Mouse (Mus musculus) midbrain, embryonic 14.5 days (tissue): ENCODE data around the gene Pqlc3. TPM values are rescaled to one million over a fixed set of nuclear protein-coding genes. Genes with fewer than 3 reads are reported as not detected.
"Not testable (repeated sequence)": the region's sequence is repeated elsewhere in the genome, so short reads cannot be mapped to it uniquely, and the experiment has no call there.

Source experiments
- ATAC-seq: fragments of 200-750 bp; cut with Nextera tagmentation; 2 replicates; pipeline ENCODE4 v1.8.0; 2017; ENCODE audit warnings: moderate number of reproducible peaks, moderate library complexity; ENCODE audit not compliant: low FRiP score, low TSS enrichment
- DNase-seq: peaks from one replicate; pipeline ENCODE4 v3.0.0-alpha.2; 2015
- H3K27ac ChIP-seq: fragments of 300-500 bp; sonication (generic); replicated peaks from 2 replicates; pipeline ENCODE4 v1.5.1; 2014; ENCODE audit warnings: mild to moderate bottlenecking, low read depth, low read length, moderate library complexity
- H3K27me3 ChIP-seq: fragments of 300-500 bp; sonication (generic); 2 replicates; pipeline ENCODE4 v1.6.1; 2014; ENCODE audit warnings: low read length, control low read depth, mixed read lengths; ENCODE audit not compliant: control insufficient read depth, insufficient read depth
- H3K36me3 ChIP-seq: fragments of 300-500 bp; sonication (generic); 2 replicates; pipeline ENCODE4 v1.6.1; 2014; ENCODE audit warnings: low read length, control low read depth; ENCODE audit not compliant: control insufficient read depth, insufficient read depth
- H3K4me1 ChIP-seq: fragments of 300-500 bp; sonication (generic); 2 replicates; pipeline ENCODE4 v1.6.1; 2014; ENCODE audit warnings: mild to moderate bottlenecking, antibody characterized with exemption, low read length, control low read depth; ENCODE audit not compliant: control insufficient read depth, insufficient read depth
- H3K4me2 ChIP-seq: fragments of 300-500 bp; sonication (generic); 2 replicates; pipeline ENCODE4 v1.6.1; 2014; ENCODE audit warnings: mild to moderate bottlenecking, low read length, moderate library complexity
- H3K4me3 ChIP-seq: fragments of 300-500 bp; sonication (generic); replicated peaks from 2 replicates; pipeline ENCODE4 v1.5.1; 2014; ENCODE audit warnings: low read depth, low read length
- H3K9ac ChIP-seq: fragments of 300-500 bp; sonication (generic); replicated peaks from 2 replicates; pipeline ENCODE4 v1.6.1; 2014; ENCODE audit warnings: mild to moderate bottlenecking, low read length, moderate library complexity
- H3K9me3 ChIP-seq: fragments of 300-500 bp; sonication (generic); 2 replicates; pipeline ENCODE4 v1.6.1; 2016; ENCODE audit warnings: low read length, control low read depth, mixed read lengths; ENCODE audit not compliant: control insufficient read depth
- WGBS: fragments of 180-500 bp; shearing (Covaris S2); extraction: QIAGEN DNeasy Blood & Tissue Kit; methylation state at CpG from one replicate; pipeline ENCODE4 v1.1.7; 2014; 5-methylcytosine and 5-hydroxymethylcytosine counted together
- polyA plus RNA-seq: library from polyadenylated mRNA; unstranded; fragments of >200 nt; fragmentation: Nextera tagmentation; extraction: Ambion mirVana; gene quantifications from 2 replicates; pipeline ENCODE4 v1.2.1, GENCODE M21; 2014

Pqlc3 gene
- polyA plus RNA-seq, 1 experiment from 2014 or later: 0.91 TPM

DNA sequence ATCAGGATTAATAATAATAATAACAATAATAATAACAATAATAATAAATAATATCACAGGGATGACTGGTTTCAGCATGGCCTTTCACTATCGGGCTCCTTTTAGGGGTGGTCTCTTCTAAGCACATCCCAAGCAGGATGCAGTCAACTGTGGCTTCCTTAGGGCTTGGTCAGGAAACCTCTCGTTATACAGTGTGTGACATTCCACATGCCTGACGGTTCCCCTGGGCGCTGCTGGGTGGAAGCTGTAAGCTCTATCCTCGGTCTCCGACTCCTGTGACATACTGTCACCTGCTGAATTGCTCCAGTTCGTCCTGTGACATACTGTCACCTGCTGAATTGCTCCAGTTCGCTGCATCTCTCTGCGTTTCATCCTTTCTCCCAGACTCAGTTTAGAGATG is 36.3 kb upstream of the Pqlc3 start:
- Histone ChIP-seq H3K4me1 (no peaks in the 10 kb centered on the region), H3K4me3 (no peak overlapping the region), H3K9ac (no peak overlapping the region), H3K4me2 (no peak overlapping the region), H3K36me3 (no peaks in the 10 kb centered on the region), H3K27ac (no peak overlapping the region), H3K9me3 (no peaks in the 10 kb centered on the region), H3K27me3 (no peaks in the 10 kb centered on the region)
- ATAC-seq (no peak), DNase-seq (peak; percentile 15)
- 50% methylated on average over 9 of the region's 9 CpGs for WGBS

DNA sequence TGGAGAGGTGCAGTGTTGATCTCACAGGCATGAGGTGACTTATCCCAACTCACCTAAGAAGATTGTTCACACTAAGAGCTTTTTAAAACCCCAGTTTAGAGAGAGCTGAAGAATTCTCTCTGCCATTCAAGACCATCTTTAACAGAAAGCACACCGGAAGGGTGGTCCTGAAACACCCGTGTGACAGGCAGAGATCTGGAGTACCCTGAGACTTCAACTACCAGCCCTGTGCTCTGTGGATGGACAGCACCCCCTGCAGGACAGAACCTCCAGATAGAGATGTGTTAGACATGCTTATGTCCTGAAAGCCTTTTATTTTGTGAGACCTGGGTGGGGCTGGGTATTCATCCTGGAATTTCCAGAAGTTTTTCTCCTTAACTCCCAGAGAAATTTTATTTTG is 34.9 kb upstream of the Pqlc3 start:
- no peak for ATAC-seq
- Histone ChIP-seq H3K4me2 (no peak overlapping the region), H3K4me3 (no peak overlapping the region), H3K9ac (no peak overlapping the region), H3K4me1 (no peaks in the 10 kb centered on the region), H3K36me3 (no peaks in the 10 kb centered on the region), H3K27ac (no peak overlapping the region), H3K9me3 (no peaks in the 10 kb centered on the region), H3K27me3 (no peaks in the 10 kb centered on the region)
- WGBS: 54% methylated on average over 2 of the region's 2 CpGs
- DNase-seq: peak; percentile 31

DNA sequence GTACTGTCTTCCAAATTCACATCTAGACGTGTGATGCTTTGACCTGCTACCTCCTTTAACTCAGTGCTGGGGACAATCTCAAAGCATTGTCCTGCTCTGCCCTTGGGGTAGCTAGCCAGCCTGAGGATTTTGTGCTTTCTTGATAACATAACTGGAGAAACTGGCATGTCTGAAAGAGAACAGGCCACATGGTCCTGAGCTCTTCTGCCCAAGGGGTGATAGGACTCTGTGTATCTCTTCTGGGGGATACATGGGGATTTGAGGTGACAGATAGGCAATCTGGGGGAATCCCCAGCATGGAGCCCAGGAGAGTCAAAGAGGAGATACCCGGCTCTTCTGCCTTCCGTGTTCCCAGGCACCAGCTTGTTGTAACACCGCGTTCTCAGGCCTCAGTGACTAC is 34.5 kb upstream of the Pqlc3 start:
- Histone ChIP-seq H3K4me1 (no peaks in the 10 kb centered on the region), H3K36me3 (no peaks in the 10 kb centered on the region), H3K9me3 (no peaks in the 10 kb centered on the region), H3K27me3 (no peaks in the 10 kb centered on the region), H3K9ac (no peak overlapping the region), H3K4me2 (no peak overlapping the region), H3K4me3 (no peak overlapping the region), H3K27ac (no peak overlapping the region)
- no peak for ATAC-seq
- WGBS: 84% methylated on average over 5 of the region's 5 CpGs
- no peak for DNase-seq

DNA sequence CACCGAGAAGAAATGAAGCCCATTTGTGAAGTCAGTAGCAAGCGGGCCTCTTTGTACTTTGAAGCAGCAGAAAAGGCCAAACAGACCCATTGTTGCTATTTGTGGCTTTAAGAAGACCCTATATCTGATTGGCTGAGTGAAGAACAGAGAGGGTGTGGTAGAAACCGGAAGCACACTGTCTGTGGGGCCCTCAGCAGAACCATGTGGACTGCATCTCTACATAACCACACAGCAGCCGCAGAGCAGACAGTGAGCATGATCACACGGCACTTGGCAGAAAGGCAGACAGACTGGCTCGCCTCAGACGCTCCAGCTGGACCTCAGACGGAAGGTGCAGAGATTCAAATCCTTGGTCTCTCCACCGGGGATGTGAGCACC is 33.2 kb upstream of the Pqlc3 start:
- WGBS: 82% methylated on average over 9 of the region's 9 CpGs
- Histone ChIP-seq H3K9me3 (no peaks in the 10 kb centered on the region), H3K4me2 (no peak overlapping the region), H3K27ac (no peak overlapping the region), H3K36me3 (no peaks in the 10 kb centered on the region), H3K4me3 (no peak overlapping the region), H3K9ac (no peak overlapping the region), H3K27me3 (no peaks in the 10 kb centered on the region), H3K4me1 (no peaks in the 10 kb centered on the region)
- DNase-seq: no peak
- peak; percentile 14; the same call in 1 of the 2 replicates for ATAC-seq

DNA sequence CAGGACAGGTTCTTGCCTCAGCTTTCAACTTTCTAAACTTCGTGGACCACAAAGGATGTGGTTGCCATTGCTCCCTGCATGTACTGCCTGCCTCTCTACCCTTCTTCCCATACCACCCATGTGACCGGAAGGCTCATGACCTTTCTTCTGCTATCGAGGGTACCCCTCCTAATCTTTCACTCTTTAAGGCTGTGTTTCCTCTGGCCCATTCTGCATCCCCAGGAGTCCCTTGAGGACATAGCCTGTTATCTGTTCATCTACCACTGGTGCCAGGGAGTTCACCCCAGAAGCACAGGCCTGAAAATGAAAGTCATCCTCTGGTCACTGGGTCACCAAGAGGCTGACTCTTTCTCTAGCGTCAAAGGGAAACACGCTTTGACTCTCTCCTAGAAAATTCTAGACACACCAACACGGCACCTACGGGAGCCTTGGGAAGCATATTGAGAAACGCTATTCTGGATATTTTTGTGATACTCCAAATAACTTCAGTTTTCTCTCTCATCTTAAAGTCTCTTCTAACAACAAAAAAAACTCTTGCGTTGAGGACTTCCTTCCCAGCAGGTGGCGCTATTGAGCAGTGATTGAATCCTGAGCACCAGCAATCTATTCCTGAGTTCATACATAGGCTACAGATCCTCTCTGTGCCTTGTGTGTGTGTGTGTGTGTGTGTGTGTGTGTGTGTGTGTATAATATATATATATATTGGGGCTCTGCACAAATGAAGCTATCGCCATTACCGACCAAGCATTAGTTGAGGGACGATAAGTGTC is 32.7 kb upstream of the Pqlc3 start:
- Histone ChIP-seq H3K27ac (no peak overlapping the region), H3K4me2 (no peak overlapping the region), H3K4me1 (no peaks in the 10 kb centered on the region), H3K9me3 (no peaks in the 10 kb centered on the region), H3K9ac (no peak overlapping the region), H3K27me3 (no peaks in the 10 kb centered on the region), H3K36me3 (no peaks in the 10 kb centered on the region), H3K4me3 (no peak overlapping the region)
- DNase-seq (peak; percentile 96), ATAC-seq (peak; percentile 59; the same call in 1 of the 2 replicates)
- 41% methylated on average over 13 of the region's 13 CpGs for WGBS

DNA sequence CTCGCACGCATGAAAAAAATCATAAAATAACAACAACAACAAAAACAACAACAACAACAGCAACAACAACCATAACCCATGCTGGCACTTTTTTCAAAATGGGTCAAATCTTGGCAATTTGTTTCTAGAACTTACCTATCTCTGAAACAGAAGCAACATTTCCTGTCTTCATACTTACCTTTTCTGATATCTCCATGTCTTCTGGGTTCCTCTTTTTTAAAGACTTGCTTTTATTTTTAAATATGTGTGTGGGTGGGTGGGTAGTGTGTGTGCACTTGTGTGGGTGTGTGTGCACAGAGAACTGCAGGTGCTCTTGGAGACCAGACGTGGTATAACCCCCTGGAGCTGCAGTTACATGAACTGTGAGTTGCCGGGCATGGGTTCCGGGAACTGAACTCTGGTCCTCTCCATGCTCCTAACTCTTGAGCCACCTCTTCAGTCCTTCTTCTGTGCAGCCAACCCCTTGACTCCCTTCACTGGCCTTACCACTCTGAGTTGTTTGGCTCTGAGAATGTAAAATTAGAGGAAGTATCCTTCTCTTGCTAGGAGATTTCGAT is 24.4 kb upstream of the Pqlc3 start:
- Histone ChIP-seq H3K36me3 (no peaks in the 10 kb centered on the region), H3K27ac (no peak overlapping the region), H3K9ac (no peak overlapping the region), H3K4me3 (no peak overlapping the region), H3K4me2 (no peak overlapping the region), H3K27me3 (no peaks in the 10 kb centered on the region), H3K9me3 (no peaks in the 10 kb centered on the region), H3K4me1 (no peaks in the 10 kb centered on the region)
- ATAC-seq (no peak), DNase-seq (no peak)
- WGBS: 94% methylated on average over 6 of the region's 6 CpGs

DNA sequence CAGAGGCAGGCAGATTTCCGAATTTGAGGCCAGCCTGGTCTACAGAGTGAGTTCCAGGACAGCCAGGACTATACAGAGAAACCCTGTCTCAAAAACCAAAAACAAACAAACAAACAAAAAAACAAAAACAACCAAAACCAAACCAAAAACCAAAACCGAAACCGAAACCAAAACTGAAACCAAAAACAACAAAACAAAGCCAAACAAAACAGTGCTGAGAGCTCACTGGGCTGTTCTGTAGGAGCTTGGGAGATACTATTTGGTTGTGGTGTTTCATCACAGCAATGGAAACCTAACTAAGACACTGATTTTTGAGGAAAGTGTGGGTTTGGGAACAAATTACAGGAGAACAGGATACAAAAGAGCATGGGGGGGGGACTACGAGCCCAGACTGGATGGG is 21.9 kb upstream of the Pqlc3 start:
- ATAC-seq (no peak), DNase-seq (no peak)
- no peak overlapping the region for H3K4me3 ChIP-seq
- 84% methylated on average over 4 of the region's 4 CpGs for WGBS
- no peaks in the 10 kb centered on the region for H3K9me3 ChIP-seq
- no peak overlapping the region for H3K9ac ChIP-seq
- no peaks in the 10 kb centered on the region for H3K27me3 ChIP-seq
- no peak overlapping the region for H3K27ac ChIP-seq
- no peaks in the 10 kb centered on the region for H3K36me3 ChIP-seq
- H3K4me1 ChIP-seq: no peaks in the 10 kb centered on the region
- no peak overlapping the region for H3K4me2 ChIP-seq

DNA sequence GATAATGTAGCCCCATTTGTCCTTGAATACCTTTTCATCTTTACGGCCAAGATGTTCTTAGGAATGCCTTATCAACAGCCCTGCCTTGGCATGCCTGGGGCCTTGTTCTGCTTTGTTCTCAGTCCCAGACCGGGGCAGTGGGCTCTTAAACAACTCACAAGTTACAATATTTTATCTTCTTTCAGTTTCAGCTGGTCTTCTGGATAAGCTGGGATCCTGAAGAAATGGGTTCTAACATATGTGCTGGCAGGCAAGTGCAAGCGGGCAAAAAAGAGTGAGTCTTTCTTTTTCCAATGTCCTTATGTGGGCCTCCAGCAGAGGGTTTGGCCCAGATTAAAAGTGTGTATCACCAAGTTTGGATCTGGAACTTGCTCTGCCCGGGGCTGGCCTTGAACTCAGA is 20.9 kb upstream of the Pqlc3 start:
- H3K36me3 ChIP-seq, H3K9ac ChIP-seq, H3K27me3 ChIP-seq, H3K9me3 ChIP-seq, ATAC-seq, H3K4me3 ChIP-seq, H3K4me2 ChIP-seq, DNase-seq, H3K27ac ChIP-seq, H3K4me1 ChIP-seq: not testable (repeated sequence)
- 91% methylated on average over 4 of the region's 4 CpGs for WGBS

DNA sequence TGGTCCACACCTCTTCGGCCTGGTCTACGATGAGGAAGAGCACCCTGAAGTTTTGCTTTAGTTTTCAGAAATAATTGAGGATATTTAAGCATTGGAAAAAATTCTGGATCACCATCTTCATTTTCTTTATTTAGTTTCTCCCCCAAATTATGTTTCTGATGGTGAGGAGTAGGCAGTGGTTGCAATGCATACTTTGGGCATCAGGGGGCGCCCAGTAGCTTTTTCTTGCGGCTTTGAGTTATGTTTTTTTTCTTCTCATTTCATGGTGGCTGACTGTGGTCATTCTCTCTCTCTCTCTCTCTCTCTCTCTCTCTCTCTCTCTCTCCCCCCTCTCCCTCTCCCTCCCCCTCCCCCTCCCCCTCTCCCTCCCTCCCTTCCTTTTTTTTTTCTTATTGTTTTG is 18.3 kb upstream of the Pqlc3 start:
- H3K9ac ChIP-seq: no peak overlapping the region
- H3K4me2 ChIP-seq: no peak overlapping the region
- no peaks in the 10 kb centered on the region for H3K4me1 ChIP-seq
- H3K27me3 ChIP-seq: no peaks in the 10 kb centered on the region
- no peak for ATAC-seq
- H3K27ac ChIP-seq: no peak overlapping the region
- WGBS: 31% methylated on average over 4 of the region's 4 CpGs
- peak; percentile 78 for DNase-seq
- H3K4me3 ChIP-seq: no peak overlapping the region
- H3K36me3 ChIP-seq: no peaks in the 10 kb centered on the region
- H3K9me3 ChIP-seq: no peaks in the 10 kb centered on the region
